Mouse (Mus musculus) E14TG2a.4 (cell line): Measurements from ENCODE around the gene Kmt2a.

Source experiments
- CTCF ChIP-seq: conservative IDR thresholded peaks from 2 replicates; pipeline ENCODE4 v1.5.1; 2014; ENCODE audit warnings: low read length
- NANOG ChIP-seq: IDR thresholded peaks from 2 replicates; pipeline ENCODE4 v1.6.1; 2014; ENCODE audit warnings: borderline replicate concordance, low read length, mixed read lengths

DNA sequence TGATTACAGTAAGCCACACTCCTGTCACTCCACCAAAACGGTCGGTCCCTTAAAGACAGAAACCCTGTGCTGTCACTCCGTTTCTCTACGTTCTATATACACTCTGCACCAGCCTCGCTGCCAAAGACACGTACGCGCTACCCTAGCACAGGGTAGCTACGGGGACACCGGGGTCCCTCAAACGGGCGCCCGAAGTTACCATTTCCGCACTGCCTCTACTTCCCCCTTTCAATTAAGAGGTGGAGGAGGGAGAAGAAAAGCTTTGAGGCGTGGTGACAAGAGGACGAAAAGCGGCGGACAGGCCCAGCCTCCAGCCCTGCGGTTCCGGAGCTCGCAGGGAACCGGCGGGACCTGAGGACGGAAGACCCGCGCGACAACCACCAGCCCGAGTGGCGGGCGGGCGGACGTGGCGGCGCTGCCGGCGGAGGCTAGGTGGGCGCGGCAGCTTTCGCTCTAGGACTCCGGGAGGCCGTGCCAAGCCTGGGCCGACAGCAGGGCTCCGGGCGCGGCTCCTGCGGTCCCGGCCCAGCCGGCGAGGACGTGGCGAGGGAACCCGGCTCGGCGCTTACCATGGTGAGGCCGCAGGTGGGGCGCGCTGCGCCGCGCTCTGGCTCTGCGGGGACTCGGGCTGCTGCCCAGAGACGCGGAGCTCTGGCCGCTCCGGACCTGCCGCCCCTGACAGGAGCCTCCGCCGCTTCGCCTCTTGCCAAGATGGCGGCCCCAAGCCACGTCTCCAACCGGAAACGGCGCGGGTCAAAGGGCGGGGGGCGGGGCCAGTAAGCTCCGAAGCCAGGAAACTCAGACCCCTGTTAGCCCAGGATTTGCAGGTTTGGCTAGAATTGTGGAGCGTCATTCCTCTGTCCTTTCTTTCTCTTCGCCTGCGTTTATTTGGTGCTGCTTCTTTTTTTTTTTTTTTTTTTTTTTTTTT lies 113.7 kb downstream of the Kmt2a start, which contains the start of the genes Arcn1 and Ift46:
- TF ChIP-seq CTCF (no peak), NANOG (no peak)
